Mouse (Mus musculus) small intestine, adult 2 months (tissue): Measurements from ENCODE around the gene Rp9. TPM values are rescaled to one million over a fixed set of nuclear protein-coding genes. Genes with fewer than 3 reads are reported as not detected.
A peak's percentile ranks its signal among the peaks of the same experiment; 100 is the strongest.
"Not testable (repeated sequence)": the region's sequence is repeated elsewhere in the genome, so short reads cannot be mapped to it uniquely, and the experiment has no call there.

ENCODE experiments used
- H3K27ac ChIP-seq: fragments of 200-500 bp; 2 replicates; pipeline ENCODE4 v1.5.1; 2012; ENCODE audit warnings: low read depth, low read length, control low read depth, inconsistent platforms; ENCODE audit not compliant: insufficient read depth
- H3K27me3 ChIP-seq: fragments of 200-500 bp; 2 replicates; pipeline ENCODE4 v1.6.1; 2012; ENCODE audit warnings: mild to moderate bottlenecking, moderate library complexity, low read length, inconsistent platforms; ENCODE audit not compliant: control insufficient read depth, insufficient read depth
- H3K36me3 ChIP-seq: fragments of 200-500 bp; 2 replicates; pipeline ENCODE4 v1.6.1; 2012; ENCODE audit warnings: mild to moderate bottlenecking, low read length, control low read depth, inconsistent platforms; ENCODE audit not compliant: control insufficient read depth, insufficient read depth
- H3K4me1 ChIP-seq: fragments of 200-500 bp; 2 replicates; pipeline ENCODE4 v1.6.1; 2012; ENCODE audit warnings: low read length, inconsistent platforms, mixed read lengths; ENCODE audit not compliant: control insufficient read depth, insufficient read depth, insufficient read length
- H3K4me3 ChIP-seq: fragments of 200-500 bp; 2 replicates; pipeline ENCODE4 v1.5.1; 2012; ENCODE audit warnings: low read depth, mild to moderate bottlenecking, control low read depth, inconsistent platforms, low read length, moderate library complexity
- CTCF ChIP-seq: fragments of 200-500 bp; IDR thresholded peaks from 2 replicates; pipeline ENCODE4 v1.5.1; 2012; ENCODE audit warnings: low read depth, mild to moderate bottlenecking, control low read depth, inconsistent platforms, low read length, moderate library complexity, mixed read lengths; ENCODE audit not compliant: insufficient replicate concordance, insufficient read length; ENCODE audit errors: extremely low read depth
- POLR2A ChIP-seq: fragments of 200-500 bp; IDR thresholded peaks from 2 replicates; pipeline ENCODE4 v1.6.1; 2012; ENCODE audit warnings: low read depth, mild to moderate bottlenecking, control low read depth, inconsistent platforms, low read length, moderate library complexity
- WGBS: fragments of 180-500 bp; shearing (Covaris S2); methylation state at CpG from one replicate; pipeline ENCODE4 v1.1.7; 2018; 5-methylcytosine and 5-hydroxymethylcytosine counted together
- polyA plus RNA-seq: library from polyadenylated mRNA; depleted of rRNA; stranded (reverse); fragments of >200 nt; gene quantifications from 2 replicates; pipeline ENCODE4 v1.2.3, GENCODE M21; 2012

Rp9 gene
- polyA plus RNA-seq, 1 experiment = 106 TPM

DNA sequence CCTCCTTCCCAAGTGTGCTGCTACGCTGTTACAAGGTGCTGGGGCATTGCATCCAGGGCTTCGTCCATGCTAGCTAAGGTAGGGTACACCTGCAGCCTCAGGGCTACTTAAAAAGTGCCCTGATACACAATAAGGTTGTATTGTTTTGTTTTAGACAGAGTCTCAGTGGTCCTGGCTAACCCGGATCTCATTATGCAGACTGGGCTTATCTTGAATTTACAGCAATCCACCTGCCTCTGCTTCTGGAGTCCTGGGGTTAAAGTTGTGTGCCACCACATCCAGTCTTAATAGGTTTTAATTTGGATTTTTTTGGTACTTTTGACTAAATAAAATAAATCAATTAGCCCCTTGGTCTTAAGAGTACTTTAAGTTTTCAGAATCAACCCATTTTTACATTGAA, 49.7 kb downstream of the Rp9 start:
- TF ChIP-seq CTCF = no peak
- TF ChIP-seq POLR2A = no peak
- WGBS = 88% methylated on average over 3 of the region's 3 CpGs
- Histone ChIP-seq H3K4me1 (no peaks in the 10 kb centered on the region), H3K36me3 (no peaks in the 10 kb centered on the region), H3K4me3 (no peak overlapping the region), H3K27ac (no peak overlapping the region), H3K27me3 (no peaks in the 10 kb centered on the region)

DNA sequence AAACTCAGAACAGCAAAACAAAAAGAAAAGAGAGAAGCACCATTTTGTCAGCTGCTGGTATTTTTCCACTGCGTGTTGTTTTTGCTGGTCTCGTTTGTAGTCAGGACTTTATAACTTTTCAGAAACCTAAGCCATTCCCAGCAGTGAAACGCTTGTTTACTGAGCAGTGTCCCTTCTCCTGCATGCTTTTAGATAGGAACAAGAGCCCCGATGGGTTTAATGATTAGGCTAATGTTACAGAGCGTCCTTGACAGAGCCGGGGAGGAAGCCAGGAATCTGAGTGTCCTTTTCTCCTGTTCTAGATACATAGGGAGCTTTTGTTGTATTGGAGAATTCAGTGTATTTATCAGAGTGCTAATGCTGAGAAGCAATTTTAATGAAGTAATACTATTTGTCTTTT, 52.0 kb downstream of the Rp9 start:
- no peak for TF ChIP-seq POLR2A
- no peak for TF ChIP-seq CTCF
- 37% methylated on average over 6 of the region's 6 CpGs for WGBS
- H3K27me3 ChIP-seq = no peaks in the 10 kb centered on the region
- H3K36me3 ChIP-seq = no peaks in the 10 kb centered on the region
- H3K27ac ChIP-seq = no peak overlapping the region
- H3K4me1 ChIP-seq = no peaks in the 10 kb centered on the region
- no peak overlapping the region for H3K4me3 ChIP-seq

DNA sequence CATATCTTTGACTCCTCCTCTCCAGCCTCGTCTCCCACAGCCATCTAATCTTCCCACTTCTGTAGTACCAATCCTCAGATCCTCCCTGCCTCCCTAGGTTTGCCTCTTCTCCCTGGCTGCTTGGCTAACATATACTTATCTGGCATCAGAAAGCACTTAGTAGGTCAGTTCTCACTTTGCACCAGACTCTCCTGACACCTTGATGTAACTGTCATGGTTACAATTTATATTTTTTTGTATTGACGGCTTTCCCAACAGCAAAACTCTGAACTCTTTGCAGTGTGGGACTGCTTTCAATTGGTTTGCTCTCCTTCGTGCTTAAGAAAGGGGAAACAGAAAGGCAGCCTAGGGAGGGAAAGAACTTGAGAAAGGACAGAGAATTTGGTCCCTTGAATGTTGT, 53.4 kb downstream of the Rp9 start:
- Histone ChIP-seq H3K4me1 (peaks cover 4% of the 10 kb centered on the region), H3K27ac (no peak overlapping the region), H3K4me3 (no peak overlapping the region), H3K27me3 (no peaks in the 10 kb centered on the region), H3K36me3 (no peaks in the 10 kb centered on the region)
- WGBS = 70% methylated on average over 3 of the region's 3 CpGs
- TF ChIP-seq POLR2A = no peak
- TF ChIP-seq CTCF = no peak

DNA sequence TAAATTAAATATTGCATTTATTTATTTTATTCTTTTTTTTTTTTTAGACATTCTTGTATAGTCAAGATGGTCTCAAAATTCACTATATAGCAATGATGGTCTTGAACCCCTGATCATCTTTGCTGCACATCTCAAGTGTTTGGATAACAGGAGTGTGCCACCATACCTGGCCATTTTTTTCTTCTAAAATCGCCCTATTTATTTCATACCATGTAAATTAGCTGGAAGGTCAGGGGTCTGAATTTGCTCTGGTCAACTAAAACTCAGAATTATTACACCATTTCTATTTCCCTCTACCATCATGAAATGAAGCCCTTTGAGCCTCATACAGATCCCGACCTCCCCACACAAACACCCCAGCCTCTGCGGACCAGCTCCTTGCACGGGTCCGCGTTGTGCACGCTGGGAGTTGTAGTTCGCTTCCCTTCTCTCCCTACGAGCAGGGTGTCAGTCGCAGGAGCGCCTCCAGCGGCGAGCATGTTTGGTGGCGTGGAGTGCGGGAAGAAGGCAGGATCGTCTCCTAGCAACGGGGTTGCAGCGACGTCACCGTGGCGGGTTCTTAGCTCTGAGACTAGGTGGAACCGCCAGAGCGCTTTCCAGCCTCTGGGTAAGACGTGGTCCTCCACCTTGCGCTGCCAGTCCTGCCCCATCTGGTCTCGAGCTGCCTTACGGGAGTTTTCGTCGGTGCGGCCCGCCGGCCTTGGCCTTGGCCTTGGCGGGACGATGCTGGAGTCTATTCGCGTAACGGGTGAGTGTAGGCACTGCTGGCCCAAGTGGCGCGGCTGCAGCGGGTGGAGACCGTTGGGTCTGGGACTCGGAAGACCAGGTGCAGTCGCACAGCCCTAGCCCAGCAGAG, 58.3 kb downstream of the Rp9 start, which contains the start of gene 9530077C05Rik:
Gene 9530077C05Rik, plus strand, starts transcription at position 512 of the 856 bp plus-strand sequence.
- under 1% methylated on average over 43 of the region's 43 CpGs for WGBS
- peak; percentile 80 for TF ChIP-seq CTCF
- TF ChIP-seq POLR2A = 0 out of 2 replicates have a peak, but pooled peaks have one; percentile 31
- Histone ChIP-seq H3K27me3 (no peaks in the 10 kb centered on the region), H3K27ac (no peak within 1 kb of the TSS), H3K4me3 (peak within 1 kb of the TSS; percentile 66), H3K4me1 (peaks cover 4% of the 10 kb centered on the region), H3K36me3 (no peaks in the 10 kb centered on the region)

DNA sequence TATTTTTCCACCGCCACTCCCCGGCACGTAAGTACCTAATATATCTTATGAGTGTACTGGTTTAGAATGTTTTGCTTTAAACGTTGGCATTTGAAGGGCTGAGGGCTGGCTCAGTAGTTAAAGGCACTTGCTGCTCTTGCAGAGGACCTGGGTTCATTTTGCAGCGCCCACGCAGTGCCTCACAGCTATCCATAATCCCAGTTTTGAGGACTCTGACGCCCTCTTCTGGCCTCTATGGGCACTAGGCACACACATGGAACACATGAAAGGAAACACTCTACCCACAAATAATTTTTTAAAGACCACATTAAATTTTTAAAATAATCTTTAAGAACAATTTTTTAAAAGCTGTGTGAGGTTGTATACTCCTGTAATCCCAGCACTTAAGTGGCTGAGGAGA, 60.0 kb downstream of the Rp9 start:
- H3K27ac ChIP-seq = no peak overlapping the region
- WGBS = 74% methylated on average over 7 of the region's 7 CpGs
- no peaks in the 10 kb centered on the region for H3K36me3 ChIP-seq
- H3K27me3 ChIP-seq = no peaks in the 10 kb centered on the region
- H3K4me1 ChIP-seq = peaks cover 4% of the 10 kb centered on the region
- H3K4me3 ChIP-seq = no peak overlapping the region
- no peak for TF ChIP-seq CTCF
- TF ChIP-seq POLR2A = no peak

DNA sequence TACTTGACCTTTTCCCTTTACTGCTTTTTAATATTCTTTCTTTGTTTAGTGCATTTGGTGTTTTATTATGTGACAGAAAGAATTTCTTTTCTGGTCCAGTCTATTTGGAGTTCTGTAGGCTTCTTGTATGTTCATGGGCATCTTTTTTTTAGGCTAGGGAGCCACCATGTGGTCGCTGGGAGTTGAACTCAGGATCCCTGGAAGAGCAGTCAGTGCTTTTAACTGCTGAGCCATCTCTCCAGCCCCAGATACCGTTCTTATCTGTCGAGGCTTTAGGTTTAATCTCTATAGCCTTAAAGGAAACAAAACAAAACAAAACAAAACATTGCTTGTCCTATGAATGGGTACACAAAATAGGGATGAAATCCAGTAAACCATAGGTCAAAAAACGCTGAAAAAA, 61.2 kb downstream of the Rp9 start:
- H3K4me1 ChIP-seq, H3K27ac ChIP-seq, H3K4me3 ChIP-seq, H3K36me3 ChIP-seq, H3K27me3 ChIP-seq: not testable (repeated sequence)
- WGBS = 14% methylated on average over 4 of the region's 4 CpGs

DNA sequence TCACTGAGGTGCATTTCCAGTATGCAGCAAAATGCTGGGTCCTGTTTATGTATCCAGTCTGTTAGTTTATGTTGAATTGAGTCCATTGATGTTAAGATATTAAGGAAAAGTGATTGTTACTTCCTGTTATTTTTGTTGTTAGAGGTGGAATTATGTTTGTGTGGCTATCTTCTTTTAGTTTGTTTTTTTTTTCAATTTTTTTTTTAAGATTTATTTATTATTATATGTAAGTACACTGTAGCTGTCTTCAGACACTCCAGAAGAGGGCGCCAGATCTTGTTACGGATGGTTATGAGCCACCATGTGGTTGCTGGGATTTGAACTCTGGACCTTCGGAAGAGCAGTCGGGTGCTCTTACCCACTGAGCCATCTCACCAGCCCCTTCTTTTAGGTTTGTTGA, 61.9 kb downstream of the Rp9 start:
- H3K4me3 ChIP-seq, H3K36me3 ChIP-seq, H3K27ac ChIP-seq, H3K27me3 ChIP-seq, H3K4me1 ChIP-seq: not testable (repeated sequence)
- WGBS = 71% methylated on average over 4 of the region's 4 CpGs

DNA sequence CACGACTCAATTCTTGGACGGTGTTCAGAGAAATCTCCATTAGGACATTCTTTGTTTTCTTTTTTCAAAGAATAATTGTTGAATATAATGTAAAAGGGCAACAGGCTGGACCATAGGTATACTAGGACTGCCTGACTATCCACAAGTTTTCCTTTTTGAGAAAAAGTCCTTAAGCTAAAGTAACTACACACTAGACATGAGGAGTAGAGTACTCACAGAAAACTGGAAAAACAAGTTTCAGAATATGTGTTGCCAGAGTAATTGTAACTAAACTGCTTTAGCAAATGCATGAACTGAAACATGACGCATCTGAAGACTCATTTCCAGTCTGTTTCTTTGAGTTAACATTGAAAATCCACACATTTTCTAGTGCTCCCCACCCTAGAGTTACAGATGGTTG, 64.1 kb downstream of the Rp9 start:
- Histone ChIP-seq H3K36me3 (no peaks in the 10 kb centered on the region), H3K27me3 (no peaks in the 10 kb centered on the region), H3K27ac (no peak overlapping the region), H3K4me3 (no peak overlapping the region), H3K4me1 (no peaks in the 10 kb centered on the region)
- TF ChIP-seq POLR2A (no peak), CTCF (no peak)
- WGBS = 68% methylated on average over 3 of the region's 3 CpGs

DNA sequence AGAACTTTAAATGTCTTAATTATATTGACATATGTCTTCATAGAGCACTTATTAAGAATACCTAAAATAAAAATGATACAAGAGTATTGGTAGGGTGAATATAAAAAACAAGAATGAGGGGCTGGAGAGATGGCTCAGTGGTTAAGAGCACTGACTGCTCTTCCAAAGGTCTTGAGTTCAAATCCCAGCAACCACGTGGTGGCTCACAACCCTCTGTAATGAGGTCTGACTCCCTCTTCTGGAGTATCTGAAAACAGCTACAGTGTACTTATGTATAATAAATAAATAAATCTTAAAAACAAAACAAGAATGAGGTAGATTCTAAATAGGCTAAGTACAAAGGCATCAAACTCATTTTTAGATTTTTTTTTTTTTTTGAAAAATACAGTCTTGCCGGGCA, 66.0 kb downstream of the Rp9 start:
- 60% methylated on average over 2 of the region's 2 CpGs for WGBS

More for the DNA sequence above, 66.0 kb downstream of the Rp9 start:
- H3K36me3 ChIP-seq, H3K27ac ChIP-seq, H3K4me3 ChIP-seq, H3K4me1 ChIP-seq, H3K27me3 ChIP-seq: not testable (repeated sequence)
